Mouse (Mus musculus): ENCODE results near the gene Eif3d. TPM values are rescaled to one million over a fixed set of nuclear protein-coding genes. Genes with fewer than 3 reads are reported as not detected.

Eif3d gene
- polyA plus RNA-seq, 1 experiment, result 194 TPM

- Histone ChIP-seq H3K4me3 (ENCODE audit: insufficient read depth, low read length) (no peak overlapping the region), H3K27ac (ENCODE audit: insufficient read depth, low read length) (no peak overlapping the region), H3K4me1 (ENCODE audit: control insufficient read depth, insufficient read depth, low read length) (0 out of 2 replicates have a peak, but pooled peaks cover 4% of the 10 kb centered on the region)
- TF ChIP-seq CTCF (IDR thresholded peaks at IDR 0.05; ENCODE audit: borderline replicate concordance, insufficient read depth, low read length) (peak; percentile 99), POLR2A (IDR thresholded peaks at IDR 0.05; ENCODE audit: low read depth, low read length) (no peak)
These were observed 36.8 kb downstream of the Eif3d start for GRCm38 (mm10) chr15:77933770-77934169.

- TF ChIP-seq CTCF (IDR thresholded peaks at IDR 0.05; ENCODE audit: borderline replicate concordance, insufficient read depth, low read length) (no peak), POLR2A (IDR thresholded peaks at IDR 0.05; ENCODE audit: low read depth, low read length) (no peak)
- H3K27ac ChIP-seq (ENCODE audit: insufficient read depth, low read length), result no peak overlapping the region
- H3K4me1 ChIP-seq (ENCODE audit: control insufficient read depth, insufficient read depth, low read length), result 0 out of 2 replicates have a peak, but pooled peaks cover 4% of the 10 kb centered on the region
- H3K4me3 ChIP-seq (ENCODE audit: insufficient read depth, low read length), result no peak overlapping the region
These were observed 37.4 kb downstream of the Eif3d start for GRCm38 (mm10) chr15:77933222-77933621.

- H3K4me3 ChIP-seq (ENCODE audit: insufficient read depth, low read length), result no peak overlapping the region
- 0 out of 2 replicates have a peak, but pooled peaks cover 4% of the 10 kb centered on the region for H3K4me1 ChIP-seq (ENCODE audit: control insufficient read depth, insufficient read depth, low read length)
- TF ChIP-seq POLR2A (IDR thresholded peaks at IDR 0.05; ENCODE audit: low read depth, low read length), result no peak
- no peak for TF ChIP-seq CTCF (IDR thresholded peaks at IDR 0.05; ENCODE audit: borderline replicate concordance, insufficient read depth, low read length)
- H3K27ac ChIP-seq (ENCODE audit: insufficient read depth, low read length), result no peak overlapping the region
These were observed 39.0 kb downstream of the Eif3d start for GRCm38 (mm10) chr15:77931689-77932016.

GRCm38 (mm10) chr15:77930986-77931688, 39.5 kb downstream of the Eif3d start:
- Histone ChIP-seq H3K4me1 (ENCODE audit: control insufficient read depth, insufficient read depth, low read length) (0 out of 2 replicates have a peak, but pooled peaks cover 4% of the 10 kb centered on the region), H3K27ac (ENCODE audit: insufficient read depth, low read length) (no peak overlapping the region), H3K4me3 (ENCODE audit: insufficient read depth, low read length) (no peak overlapping the region)
- no peak for TF ChIP-seq POLR2A (IDR thresholded peaks at IDR 0.05; ENCODE audit: low read depth, low read length)
- TF ChIP-seq CTCF (IDR thresholded peaks at IDR 0.05; ENCODE audit: borderline replicate concordance, insufficient read depth, low read length), result no peak

- H3K4me3 ChIP-seq (ENCODE audit: insufficient read depth, low read length), result peak overlapping the region; percentile 64
- no peak overlapping the region for H3K27ac ChIP-seq (ENCODE audit: insufficient read depth, low read length)
- H3K4me1 ChIP-seq (ENCODE audit: control insufficient read depth, insufficient read depth, low read length), result 0 out of 2 replicates have a peak, but pooled peaks cover 4% of the 10 kb centered on the region
- no peak for TF ChIP-seq POLR2A (IDR thresholded peaks at IDR 0.05; ENCODE audit: low read depth, low read length)
- no peak for TF ChIP-seq CTCF (IDR thresholded peaks at IDR 0.05; ENCODE audit: borderline replicate concordance, insufficient read depth, low read length)
These were observed 40.8 kb downstream of the Eif3d start for GRCm38 (mm10) chr15:77929804-77930203.

GRCm38 (mm10) chr15:77928673-77929331, 41.8 kb downstream of the Eif3d start, which contains the start of gene Txn2:
Txn2 (minus strand) TSS chr15:77929006.
- 0 out of 2 replicates have a peak, but pooled peaks cover 4% of the 10 kb centered on the region for H3K4me1 ChIP-seq (ENCODE audit: control insufficient read depth, insufficient read depth, low read length)
- TF ChIP-seq CTCF (IDR thresholded peaks at IDR 0.05; ENCODE audit: borderline replicate concordance, insufficient read depth, low read length) (no peak), POLR2A (IDR thresholded peaks at IDR 0.05; ENCODE audit: low read depth, low read length) (peak; percentile 89)
- peak within 1 kb of the TSS; percentile 69 for H3K27ac ChIP-seq (ENCODE audit: insufficient read depth, low read length)
- H3K4me3 ChIP-seq (ENCODE audit: insufficient read depth, low read length), result peak within 1 kb of the TSS; percentile 68

- peak overlapping the region; percentile 69 for H3K27ac ChIP-seq (ENCODE audit: insufficient read depth, low read length)
- 0 out of 2 replicates have a peak, but pooled peaks cover 4% of the 10 kb centered on the region for H3K4me1 ChIP-seq (ENCODE audit: control insufficient read depth, insufficient read depth, low read length)
- TF ChIP-seq POLR2A (IDR thresholded peaks at IDR 0.05; ENCODE audit: low read depth, low read length), result no peak
- TF ChIP-seq CTCF (IDR thresholded peaks at IDR 0.05; ENCODE audit: borderline replicate concordance, insufficient read depth, low read length), result no peak
- H3K4me3 ChIP-seq (ENCODE audit: insufficient read depth, low read length), result peak overlapping the region; percentile 68
These were observed 42.5 kb downstream of the Eif3d start for GRCm38 (mm10) chr15:77928091-77928490.

GRCm38 (mm10) chr15:77926921-77927320, 43.7 kb downstream of the Eif3d start:
- Histone ChIP-seq H3K4me3 (ENCODE audit: insufficient read depth, low read length) (no peak overlapping the region), H3K27ac (ENCODE audit: insufficient read depth, low read length) (no peak overlapping the region), H3K4me1 (ENCODE audit: control insufficient read depth, insufficient read depth, low read length) (0 out of 2 replicates have a peak, but pooled peaks cover 4% of the 10 kb centered on the region)
- TF ChIP-seq POLR2A (IDR thresholded peaks at IDR 0.05; ENCODE audit: low read depth, low read length), result no peak
- TF ChIP-seq CTCF (IDR thresholded peaks at IDR 0.05; ENCODE audit: borderline replicate concordance, insufficient read depth, low read length), result no peak

GRCm38 (mm10) chr15:77925195-77925594, 45.4 kb downstream of the Eif3d start:
- H3K27ac ChIP-seq (ENCODE audit: insufficient read depth, low read length), result no peak overlapping the region
- H3K4me3 ChIP-seq (ENCODE audit: insufficient read depth, low read length), result no peak overlapping the region
- 0 out of 2 replicates have a peak, but pooled peaks cover 4% of the 10 kb centered on the region for H3K4me1 ChIP-seq (ENCODE audit: control insufficient read depth, insufficient read depth, low read length)
- TF ChIP-seq CTCF (IDR thresholded peaks at IDR 0.05; ENCODE audit: borderline replicate concordance, insufficient read depth, low read length), result no peak
- TF ChIP-seq POLR2A (IDR thresholded peaks at IDR 0.05; ENCODE audit: low read depth, low read length), result no peak

Data from embryonic fibroblast, embryonic 13.5 days (primary cell).